Mouse (Mus musculus) hindbrain, embryonic 14.5 days (tissue): Measurements from ENCODE around the gene Mrpl58. TPM values are rescaled to one million over a fixed set of nuclear protein-coding genes. Genes with fewer than 3 reads are reported as not detected.
A peak's percentile ranks its signal among the peaks of the same experiment; 100 is the strongest.

Source experiments
- ATAC-seq: fragments of 200-750 bp; cut with Nextera tagmentation; 2 replicates; pipeline ENCODE4 v1.8.0; 2017; ENCODE audit warnings: moderate number of reproducible peaks, mild to moderate bottlenecking, moderate TSS enrichment, moderate library complexity; ENCODE audit not compliant: low FRiP score
- DNase-seq: peaks from one replicate; pipeline ENCODE4 v3.0.0-alpha.2; 2015; ENCODE audit warnings: low spot score
- H3K27ac ChIP-seq: fragments of 300-500 bp; sonication (generic); 2 replicates; pipeline ENCODE4 v1.5.1; 2014; ENCODE audit warnings: mild to moderate bottlenecking, moderate library complexity
- H3K27me3 ChIP-seq: fragments of 300-500 bp; sonication (generic); 2 replicates; pipeline ENCODE4 v1.6.1; 2014; ENCODE audit warnings: mild to moderate bottlenecking, low read length, mixed read lengths; ENCODE audit not compliant: control insufficient read depth, insufficient read depth
- H3K36me3 ChIP-seq: fragments of 300-500 bp; sonication (generic); replicated peaks from 2 replicates; pipeline ENCODE4 v1.6.1; 2014; ENCODE audit not compliant: control insufficient read depth, insufficient read depth
- H3K4me1 ChIP-seq: fragments of 300-500 bp; sonication (generic); replicated peaks from 2 replicates; pipeline ENCODE4 v1.6.1; 2014; ENCODE audit warnings: antibody characterized with exemption, low read length, mixed read lengths; ENCODE audit not compliant: control insufficient read depth, insufficient read depth
- H3K4me2 ChIP-seq: fragments of 300-500 bp; sonication (generic); replicated peaks from 2 replicates; pipeline ENCODE4 v1.6.1; 2014; ENCODE audit warnings: mild to moderate bottlenecking, moderate library complexity
- H3K4me3 ChIP-seq: fragments of 300-500 bp; sonication (generic); replicated peaks from 2 replicates; pipeline ENCODE4 v1.5.1; 2014; ENCODE audit warnings: mild to moderate bottlenecking, low read length
- H3K9ac ChIP-seq: fragments of 300-500 bp; sonication (generic); 2 replicates; pipeline ENCODE4 v1.6.1; 2014
- H3K9me3 ChIP-seq: fragments of 300-500 bp; sonication (generic); 2 replicates; pipeline ENCODE4 v1.6.1; 2016; ENCODE audit warnings: low read length; ENCODE audit not compliant: control insufficient read depth
- WGBS: fragments of 180-500 bp; shearing (Covaris S2); extraction: QIAGEN DNeasy Blood & Tissue Kit; methylation state at CpG from one replicate; pipeline ENCODE4 v1.1.7; 2014; 5-methylcytosine and 5-hydroxymethylcytosine counted together
- polyA plus RNA-seq: library from polyadenylated mRNA; unstranded; fragments of >200 nt; fragmentation: Nextera tagmentation; extraction: Ambion mirVana; gene quantifications from 2 replicates; pipeline ENCODE4 v1.2.1, GENCODE M21; 2014

The Mrpl58 gene
- polyA plus RNA-seq, 1 experiment from 2014 or later = 222 TPM

DNA sequence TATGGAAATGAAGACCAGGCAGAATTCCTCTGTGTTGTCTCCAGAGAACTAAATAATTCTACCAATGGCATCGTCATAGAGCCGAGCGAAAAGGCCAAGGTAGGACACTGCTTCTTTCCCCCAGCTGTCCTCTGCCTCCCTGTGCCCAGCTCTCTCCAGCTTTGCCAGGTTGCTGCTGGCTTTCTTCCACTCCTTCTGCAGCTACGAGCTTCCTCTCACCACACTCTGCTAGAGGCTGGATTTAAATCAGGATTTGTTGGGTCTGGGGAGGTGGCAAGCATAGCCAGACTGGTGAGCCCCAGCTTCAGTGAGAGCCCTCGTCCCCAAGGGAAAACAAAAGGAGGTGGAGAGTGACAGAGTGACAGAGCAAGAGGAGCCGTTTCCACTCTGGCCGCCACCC is 25.8 kb downstream of the Mrpl58 start:
- Histone ChIP-seq H3K9ac (no peak overlapping the region), H3K9me3 (no peaks in the 10 kb centered on the region), H3K27ac (no peak overlapping the region), H3K4me2 (no peak overlapping the region), H3K4me3 (no peak overlapping the region), H3K27me3 (no peaks in the 10 kb centered on the region), H3K4me1 (no peaks in the 10 kb centered on the region), H3K36me3 (peaks cover 76% of the 10 kb centered on the region)
- no peak for ATAC-seq
- 90% methylated on average over 7 of the region's 7 CpGs for WGBS
- DNase-seq = no peak

GRCm38 (mm10) chr11:115430561-115430960 is 27.0 kb downstream of the Mrpl58 start:
- no peak overlapping the region for H3K9ac ChIP-seq
- no peak overlapping the region for H3K27ac ChIP-seq
- H3K36me3 ChIP-seq = peaks cover 63% of the 10 kb centered on the region
- H3K4me3 ChIP-seq = no peak overlapping the region
- ATAC-seq (no peak), DNase-seq (no peak)
- no peaks in the 10 kb centered on the region for H3K27me3 ChIP-seq
- H3K9me3 ChIP-seq = no peaks in the 10 kb centered on the region
- 97% methylated on average over 6 of the region's 6 CpGs for WGBS
- H3K4me1 ChIP-seq = peaks cover 3% of the 10 kb centered on the region
- no peak overlapping the region for H3K4me2 ChIP-seq

DNA sequence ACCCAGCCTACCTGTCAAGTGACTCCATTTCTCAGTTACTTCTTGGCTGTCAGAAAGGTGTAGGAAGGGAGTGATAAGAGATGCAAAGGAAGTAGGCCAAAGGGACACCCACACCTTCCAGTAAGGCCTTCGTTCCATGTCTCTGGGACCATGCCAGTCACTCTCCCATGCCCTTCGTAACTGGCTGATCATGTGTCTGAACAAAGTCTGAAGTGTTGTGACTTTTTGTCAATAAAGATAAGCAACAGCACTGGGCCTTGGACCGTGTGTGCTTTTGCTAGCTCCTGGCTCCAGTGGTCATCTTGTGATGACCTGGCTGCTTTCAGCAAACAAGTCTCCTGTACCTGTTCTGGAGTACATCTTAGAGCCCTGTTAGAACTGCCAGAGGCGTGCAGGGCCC is 29.3 kb downstream of the Mrpl58 start:
- Histone ChIP-seq H3K4me2 (no peak overlapping the region), H3K4me3 (no peak overlapping the region), H3K27ac (no peak overlapping the region), H3K4me1 (peaks cover 13% of the 10 kb centered on the region), H3K27me3 (no peaks in the 10 kb centered on the region), H3K9ac (no peak overlapping the region), H3K36me3 (peaks cover 43% of the 10 kb centered on the region), H3K9me3 (no peaks in the 10 kb centered on the region)
- WGBS = 83% methylated on average over 4 of the region's 4 CpGs
- DNase-seq (no peak), ATAC-seq (no peak)

- Histone ChIP-seq H3K27me3 (no peaks in the 10 kb centered on the region), H3K4me3 (no peak overlapping the region), H3K9me3 (no peaks in the 10 kb centered on the region), H3K9ac (no peak overlapping the region), H3K36me3 (peaks cover 43% of the 10 kb centered on the region), H3K4me2 (no peak overlapping the region), H3K27ac (no peak overlapping the region), H3K4me1 (peaks cover 13% of the 10 kb centered on the region)
- DNase-seq = no peak
- 83% methylated on average over 6 of the region's 6 CpGs for WGBS
- no peak for ATAC-seq
Observed at GRCm38 (mm10) chr11:115433342-115433741, 29.8 kb downstream of the Mrpl58 start.

DNA sequence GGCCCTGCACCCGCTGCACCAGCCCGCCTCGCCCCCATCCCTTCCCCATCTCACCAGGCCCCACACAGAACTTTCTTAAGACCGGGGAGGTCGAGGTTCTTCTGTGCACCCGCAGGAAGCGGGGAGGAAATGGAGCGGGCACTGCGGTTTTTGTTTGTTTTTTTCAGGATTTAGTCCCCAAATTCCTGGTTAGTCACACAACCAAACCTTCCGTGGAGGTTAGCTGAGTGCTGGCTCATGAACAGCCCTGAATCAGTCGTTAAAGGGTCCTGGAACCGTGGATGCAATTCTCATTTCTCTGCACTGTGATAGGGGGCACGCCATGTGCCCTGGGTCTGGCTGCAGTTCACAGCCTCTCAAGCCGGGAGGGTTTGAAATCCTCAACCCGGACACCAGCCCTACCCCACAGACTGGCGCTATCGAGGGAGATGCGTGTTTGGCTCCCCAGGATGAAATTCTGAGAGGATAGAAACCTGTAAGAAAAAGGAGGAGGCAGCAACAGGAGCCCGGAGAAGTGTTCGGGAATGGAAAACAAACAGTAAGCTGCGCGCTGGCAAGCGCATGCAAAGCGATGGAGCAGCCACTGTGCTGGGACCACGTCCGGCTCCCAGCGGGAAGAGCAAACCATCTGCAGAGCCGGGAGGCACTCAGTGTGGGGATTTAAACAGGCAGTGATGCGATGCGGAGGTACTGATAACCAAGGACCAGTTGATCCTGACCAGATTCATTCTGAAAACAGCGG is 32.2 kb downstream of the Mrpl58 start:
- DNase-seq (peak; percentile 51), ATAC-seq (no peak)
- H3K27me3 ChIP-seq = no peaks in the 10 kb centered on the region
- 3% methylated on average over 31 of the region's 31 CpGs for WGBS
- H3K36me3 ChIP-seq = peaks cover 26% of the 10 kb centered on the region
- H3K4me3 ChIP-seq = peak overlapping the region; percentile 16
- H3K9ac ChIP-seq = peak overlapping the region; percentile 41; the same call in 1 of the 2 replicates
- H3K27ac ChIP-seq = no peak overlapping the region
- no peaks in the 10 kb centered on the region for H3K9me3 ChIP-seq
- peak overlapping the region; percentile 56 for H3K4me2 ChIP-seq
- H3K4me1 ChIP-seq = peaks cover 13% of the 10 kb centered on the region

DNA sequence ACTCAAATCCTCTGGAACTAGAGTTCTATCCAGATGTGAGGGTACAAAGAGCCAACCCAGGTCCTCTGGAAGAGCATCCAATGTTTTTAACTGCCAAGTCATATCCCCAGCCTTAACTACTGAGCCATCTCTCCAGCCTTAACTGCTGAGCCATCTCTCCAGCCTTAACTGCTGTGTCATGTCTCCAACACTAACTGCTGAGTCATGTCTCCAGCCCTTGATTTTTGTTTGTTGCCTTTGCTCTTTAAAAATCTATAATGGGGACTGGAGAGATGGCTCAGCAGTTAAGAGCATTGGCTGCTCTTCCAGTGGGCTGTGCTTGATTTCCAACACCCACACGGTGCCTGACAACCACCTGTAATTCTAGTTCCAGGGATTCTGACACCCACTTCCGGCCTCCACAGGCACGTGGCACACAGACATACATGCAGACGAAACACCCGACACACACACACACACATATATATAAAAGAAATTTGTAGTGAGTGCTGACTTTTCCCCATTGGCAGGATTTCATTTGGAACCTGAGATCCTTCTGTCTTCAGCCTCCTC is 34.1 kb downstream of the Mrpl58 start:
- 72% methylated on average over 5 of the region's 5 CpGs for WGBS

DNA sequence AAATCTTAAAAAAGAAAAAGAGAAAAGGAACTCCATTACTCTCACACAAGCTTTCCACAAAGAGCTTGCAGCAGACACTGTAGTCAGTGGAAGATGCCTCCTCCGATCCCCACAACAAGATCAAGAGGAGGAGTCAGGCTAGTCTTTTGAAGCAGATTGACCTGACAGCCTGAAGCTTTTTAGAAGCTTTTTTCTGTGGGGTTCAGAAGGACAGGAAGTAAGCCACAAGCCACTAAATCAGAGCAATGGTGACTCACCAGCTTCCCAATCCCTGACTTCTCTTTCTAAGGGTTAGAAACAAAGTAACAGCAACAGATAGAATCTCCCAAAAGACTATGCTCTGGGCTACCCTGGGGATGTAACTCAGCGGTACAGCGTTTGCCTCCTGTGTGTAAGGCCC is 35.8 kb downstream of the Mrpl58 start:
- H3K4me2 ChIP-seq = no peak overlapping the region
- no peaks in the 10 kb centered on the region for H3K27me3 ChIP-seq
- peaks cover 13% of the 10 kb centered on the region for H3K4me1 ChIP-seq
- no peaks in the 10 kb centered on the region for H3K36me3 ChIP-seq
- ATAC-seq = no peak
- no peak overlapping the region for H3K27ac ChIP-seq
- no peaks in the 10 kb centered on the region for H3K9me3 ChIP-seq
- WGBS = 93% methylated on average over 3 of the region's 3 CpGs
- H3K4me3 ChIP-seq = no peak overlapping the region
- DNase-seq = no peak
- H3K9ac ChIP-seq = no peak overlapping the region

More for the DNA sequence above, 34.1 kb downstream of the Mrpl58 start:
- no peak overlapping the region for H3K27ac ChIP-seq
- H3K9me3 ChIP-seq = no peaks in the 10 kb centered on the region
- peaks cover 7% of the 10 kb centered on the region; the same call in 1 of the 2 replicates for H3K36me3 ChIP-seq
- ATAC-seq = no peak
- no peak overlapping the region for H3K4me2 ChIP-seq
- DNase-seq = no peak
- no peak overlapping the region for H3K9ac ChIP-seq
- H3K27me3 ChIP-seq = no peaks in the 10 kb centered on the region
- no peak overlapping the region for H3K4me3 ChIP-seq
- peaks cover 13% of the 10 kb centered on the region for H3K4me1 ChIP-seq

DNA sequence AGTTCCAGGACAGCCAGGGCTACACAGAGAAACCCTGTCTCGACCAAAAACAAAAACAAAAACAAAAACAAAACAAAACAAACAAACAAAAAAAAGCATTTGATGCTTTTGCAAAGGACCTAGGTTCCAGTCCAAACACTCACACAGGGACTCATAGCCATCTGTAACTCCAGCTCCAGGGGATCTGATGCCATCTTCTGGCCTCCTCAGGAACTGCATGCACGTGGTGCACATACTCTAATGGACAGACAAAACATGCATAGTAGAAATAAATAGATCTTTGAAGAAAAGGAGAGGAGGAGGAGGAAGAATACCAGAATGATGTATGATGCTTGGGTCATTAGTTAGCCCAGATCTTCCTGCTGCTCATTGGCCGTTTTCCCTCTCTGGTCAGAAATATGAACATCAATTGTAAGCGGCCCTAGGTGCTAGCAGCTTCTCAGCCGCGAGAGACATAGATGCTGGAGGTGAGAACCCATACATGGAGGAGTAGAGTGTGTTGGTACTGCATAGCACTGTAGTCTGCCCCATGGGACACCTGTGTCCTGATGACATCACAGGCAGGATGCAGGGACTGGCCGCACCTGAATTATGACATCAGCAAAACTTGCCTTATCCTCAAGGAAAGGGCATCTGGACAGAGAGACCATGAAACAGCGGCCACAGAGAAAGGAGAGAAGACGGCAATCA is 36.5 kb downstream of the Mrpl58 start, which contains the start of gene Trim80:
TSS of gene Trim80 (plus strand) at position 640 of the 690 bp plus-strand sequence.
- ATAC-seq = no peak

DNA sequence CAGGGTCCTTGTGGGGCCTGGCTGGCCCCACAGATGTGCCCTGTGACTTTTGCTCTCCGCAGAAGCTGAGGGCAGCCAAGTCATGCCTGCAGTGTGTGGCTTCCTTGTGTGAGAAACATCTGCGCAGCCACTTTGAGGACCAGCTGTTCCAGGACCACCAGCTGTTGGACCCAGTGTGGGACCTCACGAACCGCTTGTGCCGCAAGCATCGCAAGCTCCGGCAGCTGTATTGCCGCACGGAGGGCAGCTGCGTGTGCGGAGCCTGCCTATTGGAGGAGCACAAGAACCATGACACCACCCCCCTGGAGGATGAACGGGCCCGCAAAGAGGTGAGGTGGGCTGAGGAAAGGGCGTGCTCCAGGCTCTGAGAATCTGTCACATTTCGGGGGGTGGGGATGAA is 37.9 kb downstream of the Mrpl58 start:
- Histone ChIP-seq H3K4me1 (peaks cover 2% of the 10 kb centered on the region), H3K27ac (no peak overlapping the region), H3K9me3 (no peaks in the 10 kb centered on the region), H3K9ac (no peak overlapping the region), H3K36me3 (no peaks in the 10 kb centered on the region), H3K4me2 (no peak overlapping the region), H3K4me3 (no peak overlapping the region), H3K27me3 (no peaks in the 10 kb centered on the region)
- ATAC-seq (no peak), DNase-seq (no peak)
- 51% methylated on average over 15 of the region's 15 CpGs for WGBS

More for the DNA sequence above, 36.5 kb downstream of the Mrpl58 start, which contains the start of gene Trim80:
- WGBS = 96% methylated on average over 9 of the region's 9 CpGs
- Histone ChIP-seq H3K4me1 (peaks cover 13% of the 10 kb centered on the region), H3K4me3 (no peak within 1 kb of the TSS), H3K4me2 (no peak within 1 kb of the TSS), H3K9ac (no peak within 1 kb of the TSS), H3K27me3 (no peaks in the 10 kb centered on the region), H3K27ac (no peak within 1 kb of the TSS), H3K36me3 (no peaks in the 10 kb centered on the region), H3K9me3 (no peaks in the 10 kb centered on the region)
- no peak for DNase-seq
